Mouse (Mus musculus) liver, embryonic 16.5 days (tissue): ENCODE results near the gene Gatad1. TPM values are rescaled to one million over a fixed set of nuclear protein-coding genes. Genes with fewer than 3 reads are reported as not detected.
A peak's percentile ranks its signal among the peaks of the same experiment; 100 is the strongest.

ENCODE experiments used
- ATAC-seq: fragments of 200-750 bp; cut with Nextera tagmentation; 2 replicates; pipeline ENCODE4 v1.8.0; 2017; ENCODE audit warnings: low read depth, mild to moderate bottlenecking, moderate number of reproducible peaks, moderate library complexity
- H3K27ac ChIP-seq: fragments of 300-500 bp; sonication (generic); 2 replicates; pipeline ENCODE4 v1.5.1; 2014; ENCODE audit warnings: mild to moderate bottlenecking, low read length
- H3K27me3 ChIP-seq: fragments of 300-500 bp; sonication (generic); 2 replicates; pipeline ENCODE4 v1.6.1; 2014; ENCODE audit warnings: low read depth, low read length, mixed read lengths; ENCODE audit not compliant: control insufficient read depth, insufficient read depth
- H3K36me3 ChIP-seq: fragments of 300-500 bp; sonication (generic); 2 replicates; pipeline ENCODE4 v1.6.1; 2014; ENCODE audit warnings: mild to moderate bottlenecking; ENCODE audit not compliant: control insufficient read depth, insufficient read depth
- H3K4me1 ChIP-seq: fragments of 300-500 bp; sonication (generic); 2 replicates; pipeline ENCODE4 v1.6.1; 2014; ENCODE audit warnings: low read depth, low read length, mixed read lengths; ENCODE audit not compliant: control insufficient read depth
- H3K4me2 ChIP-seq: fragments of 300-500 bp; sonication (generic); 2 replicates; pipeline ENCODE4 v1.6.1; 2014; ENCODE audit warnings: low read depth, low read length, mixed read lengths
- H3K4me3 ChIP-seq: fragments of 300-500 bp; sonication (generic); 2 replicates; pipeline ENCODE4 v1.5.1; 2014; ENCODE audit warnings: low read depth, mild to moderate bottlenecking, low read length
- H3K9ac ChIP-seq: fragments of 300-500 bp; sonication (generic); 2 replicates; pipeline ENCODE4 v1.6.1; 2014; ENCODE audit warnings: low read depth, low read length
- H3K9me3 ChIP-seq: fragments of 300-500 bp; sonication (generic); replicated peaks from 2 replicates; pipeline ENCODE4 v1.6.1; 2016; ENCODE audit warnings: low read length; ENCODE audit not compliant: control insufficient read depth
- WGBS: fragments of 180-500 bp; shearing (Covaris S2); extraction: QIAGEN DNeasy Blood & Tissue Kit; methylation state at CpG from one replicate; pipeline ENCODE4 v1.1.7; 2014; ENCODE audit not compliant: insufficient replicate concordance; 5-methylcytosine and 5-hydroxymethylcytosine counted together
- polyA plus RNA-seq: library from polyadenylated mRNA; unstranded; fragments of >200 nt; fragmentation: Nextera tagmentation; extraction: Ambion mirVana; gene quantifications from 2 replicates; pipeline ENCODE4 v1.2.1, GENCODE M21; 2015

The Gatad1 gene
- 18.7 and 20.7 TPM in 2 replicates for polyA plus RNA-seq

DNA sequence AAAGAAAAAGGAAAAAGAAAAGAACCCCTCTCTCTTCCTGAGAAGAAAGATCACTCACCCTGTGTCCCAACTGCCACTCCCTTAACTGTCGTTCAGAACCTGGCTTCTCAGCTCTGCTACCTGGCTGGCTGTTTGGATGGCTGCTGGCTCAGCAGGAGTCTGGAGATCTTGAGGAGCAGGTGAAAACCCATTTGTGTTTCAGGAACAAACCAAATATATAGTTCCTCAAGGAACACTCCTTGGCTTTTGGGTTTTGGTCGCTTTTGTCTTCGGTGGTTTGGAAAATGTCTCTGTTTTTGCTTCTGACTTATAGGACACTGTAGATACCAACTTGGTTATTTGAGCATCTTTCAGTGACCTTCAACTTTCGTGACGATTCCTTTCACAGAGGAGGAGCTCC lies at the start of gene Gatad1:
Gene Gatad1, minus strand, starts transcription at position 101 of the 400 bp plus-strand sequence.
- H3K4me2 ChIP-seq, result no peak within 1 kb of the TSS
- no peak for ATAC-seq
- no peak within 1 kb of the TSS for H3K4me3 ChIP-seq
- H3K36me3 ChIP-seq, result no peaks in the 10 kb centered on the region
- no peaks in the 10 kb centered on the region for H3K9me3 ChIP-seq
- H3K27me3 ChIP-seq, result no peaks in the 10 kb centered on the region
- H3K4me1 ChIP-seq, result no peaks in the 10 kb centered on the region
- H3K9ac ChIP-seq, result no peak within 1 kb of the TSS
- no peak within 1 kb of the TSS for H3K27ac ChIP-seq
- 72% methylated on average over 5 of the region's 5 CpGs for WGBS

DNA sequence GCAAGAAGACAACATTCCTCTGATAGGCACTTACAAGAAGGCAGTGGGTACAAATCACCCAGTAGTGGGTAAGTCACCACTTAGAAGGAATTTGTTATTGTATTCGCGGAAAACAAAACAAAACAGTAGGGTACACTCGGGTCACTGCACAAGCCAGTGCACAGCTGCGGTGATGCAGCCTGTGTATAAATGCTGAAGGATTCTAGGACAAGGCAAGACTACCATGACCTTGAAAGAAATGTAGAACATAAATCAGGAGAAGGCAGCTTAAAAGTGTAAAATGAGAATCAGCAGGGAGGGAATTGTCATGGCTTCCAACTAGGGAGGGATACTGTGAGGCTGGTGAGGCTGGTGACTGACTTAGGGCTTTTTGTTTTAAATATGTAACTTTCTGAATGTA lies 45.2 kb upstream of the Gatad1 start:
- 85% methylated on average over 4 of the region's 4 CpGs for WGBS
- Histone ChIP-seq H3K36me3 (no peaks in the 10 kb centered on the region; the same call in 1 of the 2 replicates), H3K4me1 (no peaks in the 10 kb centered on the region), H3K4me3 (no peak overlapping the region), H3K27me3 (no peaks in the 10 kb centered on the region), H3K9me3 (no peaks in the 10 kb centered on the region), H3K4me2 (no peak overlapping the region), H3K9ac (no peak overlapping the region), H3K27ac (no peak overlapping the region)
- no peak for ATAC-seq

DNA sequence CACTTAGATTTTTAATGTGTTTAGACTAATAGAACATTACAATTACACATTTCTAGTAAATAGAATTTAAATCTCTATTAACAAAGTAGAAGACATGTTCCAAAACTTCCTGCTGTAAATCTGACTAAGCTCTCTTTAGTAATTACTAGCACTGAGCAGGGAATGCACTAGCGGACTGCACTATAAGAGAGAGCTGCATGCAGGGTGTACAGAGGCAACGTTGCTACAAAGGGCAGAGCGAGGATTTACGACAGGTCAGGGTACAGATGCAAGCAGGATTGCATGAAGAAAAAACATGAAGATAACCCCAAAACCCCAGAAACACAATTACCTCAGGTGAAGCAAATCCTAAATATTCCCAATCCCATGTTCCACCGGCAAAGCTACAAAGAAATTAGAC lies 43.0 kb upstream of the Gatad1 start:
- H3K9ac ChIP-seq, result no peak overlapping the region
- no peaks in the 10 kb centered on the region for H3K27me3 ChIP-seq
- 77% methylated on average over 5 of the region's 5 CpGs for WGBS
- H3K9me3 ChIP-seq, result no peaks in the 10 kb centered on the region
- H3K27ac ChIP-seq, result no peak overlapping the region
- H3K36me3 ChIP-seq, result no peaks in the 10 kb centered on the region; the same call in 1 of the 2 replicates
- H3K4me1 ChIP-seq, result no peaks in the 10 kb centered on the region
- ATAC-seq, result no peak
- no peak overlapping the region for H3K4me3 ChIP-seq
- H3K4me2 ChIP-seq, result no peak overlapping the region

DNA sequence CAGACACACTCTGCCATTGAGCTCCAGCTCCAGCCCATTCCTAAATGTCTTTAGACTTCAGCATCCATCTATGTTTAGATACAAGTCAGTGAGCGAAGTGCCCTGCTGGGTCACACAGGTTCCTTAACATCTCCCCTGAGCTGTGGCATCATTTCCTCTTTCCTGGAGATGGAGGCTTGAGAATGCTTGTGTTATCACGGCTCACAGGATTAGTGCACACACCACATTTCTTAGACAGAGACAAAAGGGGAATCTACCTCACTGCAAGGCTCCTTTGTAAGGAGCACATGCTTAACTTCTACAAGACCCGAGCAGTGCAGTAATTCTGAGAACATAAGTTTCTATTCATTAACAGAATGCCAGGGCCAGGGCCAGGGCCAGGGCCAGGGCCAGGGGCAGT lies 39.0 kb upstream of the Gatad1 start:
- Histone ChIP-seq H3K9me3 (no peaks in the 10 kb centered on the region), H3K4me2 (no peak overlapping the region), H3K27ac (no peak overlapping the region), H3K9ac (no peak overlapping the region), H3K4me3 (no peak overlapping the region), H3K27me3 (no peaks in the 10 kb centered on the region), H3K4me1 (no peaks in the 10 kb centered on the region), H3K36me3 (peaks cover 4% of the 10 kb centered on the region; the same call in 1 of the 2 replicates)
- ATAC-seq, result no peak
- WGBS, result 64% methylated on average over 3 of the region's 3 CpGs

DNA sequence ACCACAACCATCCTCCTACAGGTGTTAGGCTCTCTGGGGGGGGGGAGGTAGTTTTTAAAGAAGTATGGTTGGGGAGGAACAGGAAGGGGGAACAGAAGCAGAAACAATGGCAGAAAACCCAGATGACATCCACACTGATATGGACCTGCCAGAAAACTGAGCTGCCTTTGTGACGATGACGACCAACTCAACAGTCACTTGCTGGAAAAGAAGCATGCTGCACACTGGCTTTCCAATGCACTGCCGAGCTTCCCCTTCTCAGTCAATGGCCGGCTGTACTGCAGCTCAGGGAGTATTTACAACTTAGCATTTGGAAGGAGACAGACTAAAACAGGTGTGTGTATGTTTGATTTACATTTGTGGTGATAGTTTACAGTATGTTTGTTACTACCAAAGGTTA lies 38.2 kb upstream of the Gatad1 start:
- no peaks in the 10 kb centered on the region for H3K27me3 ChIP-seq
- no peaks in the 10 kb centered on the region for H3K4me1 ChIP-seq
- no peak overlapping the region for H3K27ac ChIP-seq
- H3K9me3 ChIP-seq, result no peaks in the 10 kb centered on the region
- H3K36me3 ChIP-seq, result peaks cover 4% of the 10 kb centered on the region; the same call in 1 of the 2 replicates
- no peak overlapping the region for H3K4me3 ChIP-seq
- no peak overlapping the region for H3K4me2 ChIP-seq
- no peak overlapping the region for H3K9ac ChIP-seq
- 73% methylated on average over 4 of the region's 4 CpGs for WGBS
- no peak for ATAC-seq

DNA sequence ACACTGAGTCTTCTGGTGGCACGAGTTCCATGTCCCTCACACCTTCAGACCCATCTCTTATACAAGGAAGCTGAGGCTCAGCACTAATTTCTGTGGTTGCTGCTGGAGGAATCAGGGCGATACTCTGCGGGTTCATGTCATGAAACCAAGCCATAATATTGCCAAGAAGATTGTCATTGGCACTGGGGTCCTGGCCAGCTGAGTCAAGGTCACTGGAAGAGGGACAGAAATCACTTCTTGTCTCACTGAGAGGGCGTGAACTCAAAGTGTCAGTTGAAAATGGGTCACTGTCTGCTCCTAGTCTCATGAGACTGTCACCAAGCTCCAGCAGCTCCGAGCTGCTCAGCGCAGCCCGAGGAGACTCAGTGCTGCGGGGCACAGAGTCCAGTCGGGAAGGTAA lies 36.0 kb upstream of the Gatad1 start:
- Histone ChIP-seq H3K4me1 (no peaks in the 10 kb centered on the region), H3K4me3 (no peak overlapping the region), H3K9ac (no peak overlapping the region), H3K4me2 (no peak overlapping the region), H3K36me3 (peaks cover 4% of the 10 kb centered on the region; the same call in 1 of the 2 replicates), H3K27me3 (no peaks in the 10 kb centered on the region), H3K27ac (no peak overlapping the region), H3K9me3 (no peaks in the 10 kb centered on the region)
- WGBS, result 85% methylated on average over 9 of the region's 9 CpGs
- no peak for ATAC-seq

DNA sequence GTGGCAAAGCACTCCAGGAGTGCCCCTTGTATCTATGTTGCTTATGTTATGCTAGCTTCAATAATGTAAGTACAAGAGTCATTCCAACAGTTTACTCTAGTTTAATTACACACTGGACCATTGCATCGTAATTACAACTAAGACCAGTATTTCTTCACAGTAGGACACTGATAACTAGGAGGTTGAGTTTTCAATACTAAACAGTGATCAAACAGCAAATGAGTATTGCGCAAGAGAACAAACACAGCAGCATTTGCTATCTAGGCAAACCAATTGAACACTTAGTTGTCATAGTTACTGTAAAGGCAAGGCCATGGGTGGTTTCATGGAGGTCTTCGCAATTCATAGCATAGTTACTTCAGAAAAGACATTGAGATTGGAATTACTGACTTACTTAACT lies 34.3 kb upstream of the Gatad1 start:
- no peak overlapping the region for H3K27ac ChIP-seq
- no peaks in the 10 kb centered on the region for H3K4me1 ChIP-seq
- no peak overlapping the region for H3K9ac ChIP-seq
- peak; percentile 63 for ATAC-seq
- H3K27me3 ChIP-seq, result no peaks in the 10 kb centered on the region
- peaks cover 4% of the 10 kb centered on the region; the same call in 1 of the 2 replicates for H3K36me3 ChIP-seq
- no peak overlapping the region for H3K4me3 ChIP-seq
- WGBS, result 81% methylated on average over 3 of the region's 3 CpGs
- no peak overlapping the region for H3K4me2 ChIP-seq
- no peaks in the 10 kb centered on the region for H3K9me3 ChIP-seq

DNA sequence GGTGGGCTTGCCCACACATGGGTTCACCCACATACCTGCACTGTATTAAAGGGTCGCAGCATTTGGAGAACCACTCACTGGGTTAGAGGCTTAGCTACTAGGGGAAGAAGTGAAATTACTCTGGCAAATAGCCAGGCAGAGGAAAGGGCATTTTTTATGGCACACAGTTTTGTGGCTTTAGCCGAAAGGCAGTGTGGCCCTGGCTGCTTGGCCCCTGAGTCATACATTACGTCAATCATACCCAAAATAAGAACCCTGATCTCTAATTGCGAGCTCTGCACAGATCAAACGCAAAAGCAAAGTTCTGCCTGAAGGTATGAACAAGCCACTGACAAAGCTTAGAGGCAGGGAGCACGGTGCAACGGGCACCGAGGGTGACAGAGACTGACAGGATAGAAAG lies 31.3 kb upstream of the Gatad1 start:
- H3K27ac ChIP-seq, result no peak overlapping the region
- H3K4me2 ChIP-seq, result no peak overlapping the region
- no peaks in the 10 kb centered on the region for H3K9me3 ChIP-seq
- no peak for ATAC-seq
- peaks cover 4% of the 10 kb centered on the region; the same call in 1 of the 2 replicates for H3K36me3 ChIP-seq
- H3K27me3 ChIP-seq, result no peaks in the 10 kb centered on the region
- H3K4me1 ChIP-seq, result no peaks in the 10 kb centered on the region
- H3K9ac ChIP-seq, result no peak overlapping the region
- WGBS, result 82% methylated on average over 8 of the region's 8 CpGs
- H3K4me3 ChIP-seq, result no peak overlapping the region

DNA sequence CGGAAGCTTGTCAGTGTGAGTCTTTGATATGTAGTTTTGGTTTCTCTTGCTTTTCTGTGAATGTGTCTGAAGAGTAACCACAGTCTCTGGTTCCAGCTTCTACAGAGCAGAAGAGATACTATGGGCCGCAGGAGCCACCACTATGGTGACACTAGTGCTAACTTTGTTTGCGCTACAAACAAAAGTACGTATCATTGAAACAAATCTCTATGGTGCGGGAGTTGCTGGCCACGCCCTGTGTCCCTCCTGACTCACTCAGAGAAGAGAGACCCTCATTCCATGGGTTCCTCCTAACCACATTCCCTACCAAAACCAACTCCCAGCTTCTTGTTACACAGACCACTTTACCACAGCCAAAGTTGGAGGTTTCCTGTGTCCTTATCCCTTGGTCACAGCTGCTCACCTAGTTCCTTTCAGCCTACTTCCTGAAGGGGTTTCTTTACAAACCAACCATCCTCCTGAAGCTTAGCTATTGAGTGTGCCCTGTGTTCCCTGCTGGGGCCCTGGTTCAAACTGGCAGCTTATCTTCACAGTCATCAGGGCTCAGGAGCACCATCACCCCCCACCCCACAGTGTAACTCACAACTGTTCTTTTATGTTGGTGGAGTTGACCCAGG lies 13.1 kb upstream of the Gatad1 start:
- WGBS, result 19% methylated on average over 6 of the region's 6 CpGs
- 0 out of 2 replicates have a peak, but pooled peaks have one; percentile 19 for ATAC-seq
- Histone ChIP-seq H3K27ac (no peak overlapping the region), H3K4me2 (no peak overlapping the region), H3K4me3 (no peak overlapping the region), H3K4me1 (peaks cover 2% of the 10 kb centered on the region; the same call in 1 of the 2 replicates), H3K9ac (no peak overlapping the region), H3K9me3 (no peaks in the 10 kb centered on the region), H3K36me3 (no peaks in the 10 kb centered on the region), H3K27me3 (no peaks in the 10 kb centered on the region)
